Mouse (Mus musculus) brain, embryonic 14.5 days (tissue): ENCODE results near the gene Rap1gap2.

Experiments used
- CTCF ChIP-seq: fragments of 200-500 bp; IDR thresholded peaks from 2 replicates; pipeline ENCODE4 v1.5.1; 2012; ENCODE audit warnings: inconsistent platforms, mild to moderate bottlenecking, moderate library complexity, borderline replicate concordance; ENCODE audit not compliant: insufficient read depth, insufficient read length; ENCODE audit errors: extremely low read depth
- POLR2A ChIP-seq: fragments of 200-500 bp; IDR thresholded peaks from 2 replicates; pipeline ENCODE4 v1.6.1; 2012; ENCODE audit warnings: mild to moderate bottlenecking, inconsistent platforms, borderline replicate concordance; ENCODE audit not compliant: poor library complexity, insufficient read depth, insufficient read length, severe bottlenecking; ENCODE audit errors: extremely low read depth

- TF ChIP-seq CTCF = no peak
- no peak for TF ChIP-seq POLR2A
These were observed 49.6 kb upstream of the Rap1gap2 start for GRCm38 (mm10) chr11:74660336-74660735.
